Mouse (Mus musculus) MEL (cell line): Measurements from ENCODE around the gene Susd4. TPM values are rescaled to one million over a fixed set of nuclear protein-coding genes. Genes with fewer than 3 reads are reported as not detected.

Experiments
- DNase-seq: peaks from one replicate; pipeline ENCODE4 v3.0.0; 2011; ENCODE audit warnings: low read depth, low spot score
- H3K27ac ChIP-seq: 2 replicates; pipeline ENCODE4 v1.5.1; 2012; ENCODE audit warnings: low read depth, mild to moderate bottlenecking, control low read depth, low read length, moderate library complexity; ENCODE audit not compliant: control insufficient read depth
- H3K27me3 ChIP-seq, 2 experiments: fragments of 150-350 bp in 1 of 2; sonication (generic) in 1 of 2; 2 replicates each; pipeline ENCODE4 v1.6.1; 2012; ENCODE audit warnings: low read length in 2 of 2, mild to moderate bottlenecking in 2 of 2, improper control_type of control experiment in 1 of 2, moderate library complexity in 1 of 2; ENCODE audit not compliant: insufficient read depth in 2 of 2, control insufficient read depth in 1 of 2
- H3K36me3 ChIP-seq, 2 experiments: 2 replicates each; pipeline ENCODE4 v1.6.1; 2012 to 2014; ENCODE audit warnings: low read length in 2 of 2, improper control_type of control experiment in 1 of 2, inconsistent platforms in 1 of 2, mild to moderate bottlenecking in 1 of 2; ENCODE audit not compliant: insufficient read depth in 2 of 2, control insufficient read depth in 1 of 2
- H3K4me1 ChIP-seq, 2 experiments: fragments of 150-350 bp in 1 of 2; sonication (generic) in 1 of 2; 2 replicates each; pipeline ENCODE4 v1.6.1; 2012; ENCODE audit warnings: low read length in 2 of 2, improper control_type of control experiment in 1 of 2, mild to moderate bottlenecking in 1 of 2; ENCODE audit not compliant: insufficient read depth in 2 of 2, control insufficient read depth in 1 of 2
- H3K4me3 ChIP-seq, 2 experiments: fragments of 150-350 bp in 1 of 2; sonication (generic) in 1 of 2; 2 replicates each; pipeline ENCODE4 v1.5.1; 2012; ENCODE audit warnings: low read depth in 2 of 2, low read length in 2 of 2, mild to moderate bottlenecking in 2 of 2, moderate library complexity in 2 of 2, control low read depth in 1 of 2, improper control_type of control experiment in 1 of 2; ENCODE audit not compliant: control insufficient read depth in 1 of 2, insufficient read depth in 1 of 2
- H3K79me2 ChIP-seq: 2 replicates; pipeline ENCODE4 v1.6.1; 2012; ENCODE audit warnings: mild to moderate bottlenecking, low read length, moderate library complexity; ENCODE audit not compliant: control insufficient read depth, poor library complexity, insufficient read depth
- H3K9ac ChIP-seq: 2 replicates; pipeline ENCODE4 v1.6.1; 2012; ENCODE audit warnings: low read depth, mild to moderate bottlenecking, control low read depth, low read length, moderate library complexity; ENCODE audit not compliant: control insufficient read depth, poor library complexity, severe bottlenecking
- H3K9me3 ChIP-seq: fragments of 150-350 bp; sonication (generic); replicated peaks from 2 replicates; pipeline ENCODE4 v1.6.1; 2012; ENCODE audit warnings: mild to moderate bottlenecking, low read length, improper control_type of control experiment, moderate library complexity; ENCODE audit not compliant: insufficient read depth
- CHD2 ChIP-seq: IDR thresholded peaks from 2 replicates; pipeline ENCODE4 v1.6.1; 2011; ENCODE audit warnings: low read length, improper control_type of control experiment
- E2F4 ChIP-seq: IDR thresholded peaks from 2 replicates; pipeline ENCODE4 v1.6.1; 2011; ENCODE audit warnings: low read depth, low read length, improper control_type of control experiment, borderline replicate concordance
- ELF1 ChIP-seq: IDR thresholded peaks from 2 replicates; pipeline ENCODE4 v1.6.1; 2014; ENCODE audit warnings: low read depth, mild to moderate bottlenecking, inconsistent platforms, low read length, improper control_type of control experiment, moderate library complexity
- ETS1 ChIP-seq: IDR thresholded peaks from 2 replicates; pipeline ENCODE4 v1.6.1; 2012; ENCODE audit warnings: low read depth, mild to moderate bottlenecking, inconsistent platforms, low read length, improper control_type of control experiment, moderate library complexity
- GABPA ChIP-seq: IDR thresholded peaks from 2 replicates; pipeline ENCODE4 v1.6.1; 2012; ENCODE audit warnings: low read depth, mild to moderate bottlenecking, inconsistent platforms, low read length, improper control_type of control experiment, moderate library complexity
- HCFC1 ChIP-seq: IDR thresholded peaks from 2 replicates; pipeline ENCODE4 v1.6.1; 2012; ENCODE audit warnings: low read depth, mild to moderate bottlenecking, inconsistent platforms, low read length, improper control_type of control experiment, moderate library complexity
- MAFK ChIP-seq: IDR thresholded peaks from 2 replicates; pipeline ENCODE4 v1.6.1; 2011; ENCODE audit warnings: low read depth, mild to moderate bottlenecking, low read length, improper control_type of control experiment, borderline replicate concordance
- MXI1 ChIP-seq: IDR thresholded peaks from 2 replicates; pipeline ENCODE4 v1.6.1; 2011; ENCODE audit warnings: mild to moderate bottlenecking, low read depth, low read length, improper control_type of control experiment
- MYC ChIP-seq: IDR thresholded peaks from 2 replicates; pipeline ENCODE4 v1.6.1; 2011; ENCODE audit warnings: low read depth, mild to moderate bottlenecking, low read length, improper control_type of control experiment, moderate library complexity
- NELFE ChIP-seq: IDR thresholded peaks from 2 replicates; pipeline ENCODE4 v1.6.1; 2011; ENCODE audit warnings: low read depth, low read length, improper control_type of control experiment
- NRF1 ChIP-seq: IDR thresholded peaks from 2 replicates; pipeline ENCODE4 v1.6.1; 2014; ENCODE audit warnings: low read depth, mild to moderate bottlenecking, inconsistent platforms, low read length, improper control_type of control experiment, moderate library complexity; ENCODE audit not compliant: poor library complexity, insufficient read depth, severe bottlenecking
- RCOR1 ChIP-seq: IDR thresholded peaks from 2 replicates; pipeline ENCODE4 v1.6.1; 2012; ENCODE audit warnings: low read depth, mild to moderate bottlenecking, inconsistent platforms, low read length, improper control_type of control experiment
- SMC3 ChIP-seq: IDR thresholded peaks from 2 replicates; pipeline ENCODE4 v1.6.1; 2011; ENCODE audit warnings: low read depth, low read length, improper control_type of control experiment
- TAL1 ChIP-seq: IDR thresholded peaks from 2 replicates; pipeline ENCODE4 v1.6.1; 2012; ENCODE audit warnings: mild to moderate bottlenecking, inconsistent platforms, low read length, moderate library complexity, mixed read lengths
- TCF12 ChIP-seq: IDR thresholded peaks from 2 replicates; pipeline ENCODE4 v1.6.1; 2014; ENCODE audit warnings: low read depth, mild to moderate bottlenecking, inconsistent platforms, low read length, improper control_type of control experiment, moderate library complexity
- USF1 ChIP-seq: IDR thresholded peaks from 2 replicates; pipeline ENCODE4 v1.6.1; 2014; ENCODE audit warnings: low read depth, mild to moderate bottlenecking, inconsistent platforms, low read length, improper control_type of control experiment, moderate library complexity
- USF2 ChIP-seq, 2 experiments: IDR thresholded peaks; 2 replicates each; pipeline ENCODE4 v1.6.1; 2011 to 2012; ENCODE audit warnings: improper control_type of control experiment in 2 of 2, low read length in 2 of 2, borderline replicate concordance in 1 of 2, inconsistent platforms in 1 of 2, low read depth in 1 of 2, mild to moderate bottlenecking in 1 of 2; ENCODE audit not compliant: insufficient read depth in 1 of 2
- ZC3H11A ChIP-seq: IDR thresholded peaks from 2 replicates; pipeline ENCODE4 v1.6.1; 2012; ENCODE audit warnings: low read depth, mild to moderate bottlenecking, inconsistent platforms, low read length, improper control_type of control experiment
- ZNF384 ChIP-seq: IDR thresholded peaks from 2 replicates; pipeline ENCODE4 v1.6.1; 2012; ENCODE audit warnings: low read depth, mild to moderate bottlenecking, inconsistent platforms, low read length, improper control_type of control experiment
- polyA plus RNA-seq, 2 experiments: library from polyadenylated mRNA; stranded (reverse) in 1 of 2; unstranded in 1 of 2; fragments of >175 nt in 1 of 2; fragments of >200 nt in 1 of 2; gene quantifications; 2 replicates each; pipeline versions ENCODE4 v1.2.1 to v1.2.4; 2012; ENCODE audit warnings: low replicate concordance in 2 of 2, low read depth in 1 of 2; ENCODE audit not compliant: insufficient read length in 2 of 2, insufficient read depth in 1 of 2, missing spikeins in 1 of 2
- total RNA-seq: library from RNA; depleted of rRNA; stranded (reverse); fragments of 300-350 nt; gene quantifications from 2 replicates; pipeline ENCODE4 v1.2.3, GENCODE M21; 2012

Gene Susd4
- total and polyA plus RNA-seq, 3 experiments: not detected

DNA sequence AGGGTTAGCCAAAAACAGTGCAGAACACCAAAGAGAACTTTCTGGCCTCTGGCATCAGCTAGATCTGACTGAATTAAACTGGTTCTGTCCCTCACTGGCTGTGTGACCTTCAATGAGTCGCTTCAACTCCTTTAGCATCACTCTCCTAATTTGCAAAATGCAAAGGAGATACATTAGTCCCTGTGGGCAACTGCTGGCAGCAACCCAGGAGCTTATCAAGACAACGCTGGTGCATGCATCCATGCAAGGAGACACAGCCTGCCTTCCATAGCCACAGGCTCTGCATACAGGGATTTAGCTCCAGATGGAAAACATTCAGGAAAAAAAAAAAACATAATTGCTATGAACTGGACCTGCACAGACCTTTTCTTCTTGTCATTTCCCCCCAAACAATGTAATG, 148.9 kb downstream of the Susd4 start:
- no peak overlapping the region for H3K4me3 ChIP-seq
- no peaks in the 10 kb centered on the region for H3K27me3 ChIP-seq
- no peak overlapping the region for H3K27ac ChIP-seq
- peaks cover 0 to 7% of the 10 kb centered on the region in 2 experiments; a peak in 2 of 4 replicates for H3K4me1 ChIP-seq
- no peaks in the 10 kb centered on the region for H3K9me3 ChIP-seq
- no peak for DNase-seq
- H3K9ac ChIP-seq: no peak overlapping the region
- H3K79me2 ChIP-seq: no peaks in the 10 kb centered on the region
- no peak for TF ChIP-seq GABPA
- TF ChIP-seq HCFC1: no peak
- no peak for TF ChIP-seq NRF1
- no peak for TF ChIP-seq ZNF384
- TF ChIP-seq RCOR1: no peak
- TF ChIP-seq MXI1: no peak
- H3K36me3 ChIP-seq: peaks cover 0 to 4% of the 10 kb centered on the region in 2 experiments; a peak in 2 of 4 replicates

DNA sequence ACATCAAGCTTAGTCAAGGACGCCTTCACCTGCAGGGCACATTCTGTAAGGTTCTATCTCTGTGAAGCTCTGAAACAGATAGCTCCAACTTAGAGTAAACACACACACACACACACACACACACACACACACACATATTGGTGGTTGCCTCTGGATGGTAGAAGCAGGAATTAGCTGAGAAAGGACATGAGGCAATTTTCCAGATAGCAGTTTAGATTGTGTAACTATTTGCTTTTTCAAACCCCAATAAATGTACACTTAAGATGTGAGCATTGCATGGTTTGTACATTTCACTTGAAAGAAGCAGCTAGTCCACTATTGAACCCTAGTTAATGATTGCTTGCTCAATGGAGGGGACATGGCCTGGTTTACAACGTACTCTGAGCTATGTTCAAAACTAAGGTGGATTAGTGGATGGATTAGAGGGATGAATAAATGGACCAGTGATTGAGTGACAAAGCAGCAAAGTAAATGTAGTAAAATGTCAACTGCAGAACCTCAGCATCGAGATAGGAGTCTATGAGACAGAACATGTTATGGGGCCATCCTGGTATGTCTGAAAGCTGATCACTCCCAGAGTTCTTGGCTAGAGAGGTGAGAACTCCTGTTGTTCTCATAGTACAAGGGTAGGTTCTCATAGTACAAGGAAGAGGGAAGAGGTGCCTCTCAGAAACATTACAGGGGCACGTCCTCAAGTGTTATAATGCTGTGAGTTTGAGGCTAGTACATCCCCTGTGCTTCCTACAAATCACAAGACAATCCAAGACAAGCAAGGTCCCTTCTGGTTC, 150.7 kb downstream of the Susd4 start:
- H3K9me3 ChIP-seq: no peaks in the 10 kb centered on the region
- H3K79me2 ChIP-seq: no peaks in the 10 kb centered on the region
- H3K27me3 ChIP-seq: no peaks in the 10 kb centered on the region
- no peak for DNase-seq
- no peak overlapping the region for H3K9ac ChIP-seq
- H3K36me3 ChIP-seq: no peaks in the 10 kb centered on the region
- TF ChIP-seq MYC: no peak
- no peak for TF ChIP-seq TAL1
- no peak for TF ChIP-seq ZC3H11A
- TF ChIP-seq MXI1: no peak
- no peak for TF ChIP-seq CHD2
- no peak for TF ChIP-seq RCOR1
- TF ChIP-seq SMC3: no peak
- no peak for TF ChIP-seq TCF12
- no peak overlapping the region for H3K4me3 ChIP-seq
- no peak overlapping the region for H3K27ac ChIP-seq
- H3K4me1 ChIP-seq: no peaks in the 10 kb centered on the region

- no peaks in the 10 kb centered on the region for H3K36me3 ChIP-seq
- no peaks in the 10 kb centered on the region for H3K79me2 ChIP-seq
- H3K4me3 ChIP-seq: no peak overlapping the region
- DNase-seq: no peak
- no peak overlapping the region for H3K27ac ChIP-seq
- H3K9ac ChIP-seq: no peak overlapping the region
- TF ChIP-seq ETS1: no peak
- TF ChIP-seq USF1: no peak
- TF ChIP-seq RCOR1: no peak
- no peak for TF ChIP-seq E2F4
- TF ChIP-seq NELFE: no peak
- no peak for TF ChIP-seq MXI1
- no peak for TF ChIP-seq TCF12
- no peak for TF ChIP-seq MAFK
- no peak for TF ChIP-seq GABPA
- no peak for TF ChIP-seq USF2 (IDR thresholded peaks at IDR 0.05; ENCODE audit: borderline replicate concordance in 1 of 2, insufficient read depth in 1 of 2, low read depth in 1 of 2, low read length in 2 of 2)
- TF ChIP-seq SMC3: no peak
- TF ChIP-seq ELF1: no peak
- H3K9me3 ChIP-seq: no peaks in the 10 kb centered on the region
- H3K4me1 ChIP-seq: no peaks in the 10 kb centered on the region
- no peaks in the 10 kb centered on the region; a peak in 1 of 4 replicates for H3K27me3 ChIP-seq
Observed at GRCm38 (mm10) chr1:182916166-182916565, 152.5 kb downstream of the Susd4 start.
